Mouse (Mus musculus) gastrocnemius, adult 2 months (tissue): ENCODE results near the gene Zbtb8a. TPM values are rescaled to one million over a fixed set of nuclear protein-coding genes. Genes with fewer than 3 reads are reported as not detected.

Experiments used
- DNase-seq: peaks from one replicate; pipeline ENCODE4 v3.0.0; 2022
- H3K27ac ChIP-seq: fragments of 200-600 bp; 2 replicates; pipeline ENCODE4 v1.8.1; 2022; ENCODE audit warnings: mild to moderate bottlenecking
- H3K4me3 ChIP-seq: fragments of 200-600 bp; 2 replicates; pipeline ENCODE4 v1.8.1; 2022; ENCODE audit warnings: mild to moderate bottlenecking, moderate library complexity
- CTCF ChIP-seq: fragments of 200-600 bp; IDR thresholded peaks from 2 replicates; pipeline ENCODE4 v1.8.1; 2022; ENCODE audit warnings: antibody characterized with exemption, mild to moderate bottlenecking, moderate library complexity
- intact Hi-C: fragments of 180-260 bp; cut with DNase I; formaldehyde crosslinking; loops from one replicate; pipeline ENCODE4 v1.15.1; 2025
- total RNA-seq, 2 experiments: library from RNA; stranded (reverse); gene quantifications; 2 replicates each; pipeline ENCODE4 v1.2.3; 2021

Zbtb8a gene
- total RNA-seq, 2 experiments from 2014 or later = 0.61 to 1.3 TPM

- TF ChIP-seq CTCF = no peak
- intact Hi-C loops = no loop called here
- Histone ChIP-seq H3K27ac (no peak overlapping the region), H3K4me3 (no peak overlapping the region)
- no peak for DNase-seq
Measured at GRCm38 (mm10) chr4:129388404-129388803, 10.5 kb upstream of the Zbtb8a start.

GRCm38 (mm10) chr4:129386989-129387388 is 9.1 kb upstream of the Zbtb8a start:
- intact Hi-C loops = no loop called here
- H3K4me3 ChIP-seq = no peak overlapping the region
- H3K27ac ChIP-seq = no peak overlapping the region
- DNase-seq = no peak
- no peak for TF ChIP-seq CTCF

DNA sequence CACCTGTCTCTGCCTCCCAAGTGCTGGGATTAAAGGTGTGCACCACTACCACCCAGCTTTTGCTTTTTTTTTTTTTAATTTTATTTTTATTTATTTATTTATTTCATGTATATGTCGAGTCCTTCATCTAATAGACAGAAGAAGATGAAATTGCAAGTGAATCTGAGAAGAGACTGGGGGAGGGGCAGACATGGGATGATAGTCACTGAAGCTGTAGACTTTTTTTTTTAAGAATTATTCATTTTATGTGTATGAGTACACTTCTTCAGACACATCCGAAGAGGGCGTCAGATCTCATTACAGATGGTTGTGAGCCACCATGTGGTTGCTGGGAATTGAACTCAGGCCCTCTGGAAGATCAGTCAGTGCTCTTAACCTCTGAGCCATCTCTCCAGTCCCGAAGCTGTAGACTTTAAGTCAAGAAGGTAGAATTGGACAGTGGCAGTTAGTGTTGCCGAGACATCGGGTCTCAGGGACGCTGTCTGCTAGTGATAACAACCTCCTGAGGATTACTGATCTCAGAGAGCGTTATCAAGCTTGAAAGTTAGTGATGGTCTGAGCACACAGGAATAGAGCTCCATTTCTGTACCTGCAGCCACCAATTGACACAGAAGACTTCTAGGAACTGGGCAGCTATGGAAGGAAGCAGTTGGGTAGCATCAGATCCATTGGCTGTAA is 8.5 kb upstream of the Zbtb8a start:
- intact Hi-C loops = no loop called here
- H3K4me3 ChIP-seq = no peak overlapping the region
- DNase-seq = no peak
- TF ChIP-seq CTCF = no peak
- H3K27ac ChIP-seq = no peak overlapping the region

GRCm38 (mm10) chr4:129385685-129386084 is 7.8 kb upstream of the Zbtb8a start:
- no peak for DNase-seq
- Histone ChIP-seq H3K27ac (no peak overlapping the region), H3K4me3 (no peak overlapping the region)
- no peak for TF ChIP-seq CTCF
- intact Hi-C loops = no loop called here

DNA sequence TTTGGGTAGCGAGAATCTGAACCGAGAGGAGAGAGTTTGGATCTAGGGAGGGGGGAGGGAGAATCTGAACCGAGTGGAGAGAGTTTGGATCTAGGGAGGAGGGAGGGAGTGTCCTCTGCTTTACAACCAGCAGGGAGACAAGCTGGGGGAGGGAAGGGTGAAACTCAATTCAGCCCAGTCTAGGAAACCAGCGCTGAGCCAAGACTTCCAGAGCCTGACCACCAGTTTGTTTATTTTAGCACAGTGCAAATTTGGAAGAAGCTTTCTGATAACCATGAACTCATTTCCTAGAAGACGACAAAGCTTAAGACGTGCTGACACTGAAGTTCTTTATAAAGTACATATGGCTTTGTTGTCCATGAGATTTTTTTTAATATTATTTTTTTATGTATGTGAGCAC is 6.5 kb upstream of the Zbtb8a start:
- H3K4me3 ChIP-seq = peak overlapping the region; percentile 11; the same call in 1 of the 2 replicates
- intact Hi-C loops = no loop called here
- H3K27ac ChIP-seq = no peak overlapping the region
- DNase-seq = peak; percentile 46
- TF ChIP-seq CTCF = no peak

DNA sequence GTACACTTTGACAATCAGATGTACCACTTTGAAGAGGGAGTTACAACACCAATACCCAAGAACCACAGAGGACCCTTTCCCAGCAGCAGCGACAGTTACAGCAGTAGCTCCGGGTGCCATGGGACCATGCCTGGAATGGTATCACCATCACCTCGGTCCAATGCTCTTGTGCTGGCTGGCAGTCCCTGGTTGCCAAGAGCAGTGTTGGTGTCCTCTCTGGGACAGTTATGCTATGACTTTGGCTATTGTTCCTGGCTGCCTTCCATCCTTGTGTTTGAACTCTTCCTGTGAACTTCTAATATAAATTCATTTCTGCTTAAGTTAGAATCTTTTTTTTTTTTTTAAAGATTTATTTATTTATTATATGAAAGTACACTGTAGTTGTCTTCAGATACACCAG is 5.7 kb upstream of the Zbtb8a start:
- H3K4me3 ChIP-seq = peak overlapping the region; percentile 55
- TF ChIP-seq CTCF = no peak
- 0 out of 2 replicates have a peak overlapping the region, but pooled peaks have one; percentile 12 for H3K27ac ChIP-seq
- intact Hi-C loops = no loop called here
- no peak for DNase-seq

DNA sequence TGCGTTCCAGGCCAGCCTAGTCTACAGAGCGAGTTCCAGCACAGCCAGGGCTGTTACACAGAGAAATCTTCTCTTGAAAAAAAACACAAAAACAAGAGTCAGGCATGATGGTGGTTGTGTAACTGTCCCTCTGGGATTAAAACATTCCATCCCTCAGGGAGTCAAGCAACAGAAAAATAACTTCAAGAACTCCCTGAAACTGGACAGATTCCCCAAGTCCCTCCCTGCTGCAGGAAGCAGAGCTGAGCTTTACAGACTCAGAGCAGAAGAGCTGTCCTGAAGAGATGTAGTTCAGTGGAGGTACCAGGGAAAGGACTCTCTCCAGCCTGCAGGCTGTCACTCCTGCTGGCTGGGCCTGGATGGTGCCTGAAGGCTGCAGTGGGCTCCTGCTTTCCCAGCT is 4.6 kb upstream of the Zbtb8a start:
- peak; percentile 20 for DNase-seq
- Histone ChIP-seq H3K4me3 (peak overlapping the region; percentile 55), H3K27ac (peak overlapping the region; percentile 43)
- TF ChIP-seq CTCF = no peak
- intact Hi-C loops = no loop called here

DNA sequence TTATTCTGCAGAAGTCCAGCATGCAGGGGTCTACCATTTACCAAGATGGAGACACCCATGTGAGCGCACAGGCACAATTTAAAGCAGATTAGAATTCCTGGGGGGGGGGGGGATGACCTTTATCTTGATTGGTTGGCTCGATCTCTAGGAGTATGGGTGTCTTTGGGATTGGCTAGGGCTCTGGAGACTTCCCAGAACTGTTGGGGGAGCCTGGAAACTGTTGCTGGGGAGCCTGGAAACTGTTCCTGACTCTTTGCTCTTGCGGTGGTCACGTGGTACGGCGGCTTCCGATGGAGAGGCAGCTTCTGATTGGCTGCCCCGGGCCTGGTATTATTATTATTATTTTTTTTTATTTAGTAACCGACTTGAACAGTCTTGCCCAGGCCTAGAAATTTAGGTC is 4.1 kb upstream of the Zbtb8a start:
- intact Hi-C loops = no loop called here
- no peak overlapping the region for H3K4me3 ChIP-seq
- TF ChIP-seq CTCF = no peak
- H3K27ac ChIP-seq = peak overlapping the region; percentile 43; the same call in 1 of the 2 replicates
- DNase-seq = no peak

GRCm38 (mm10) chr4:129381148-129381547 is 3.2 kb upstream of the Zbtb8a start:
- TF ChIP-seq CTCF = no peak
- intact Hi-C loops = no loop called here
- no peak for DNase-seq
- Histone ChIP-seq H3K27ac (no peak overlapping the region), H3K4me3 (no peak overlapping the region)

- Histone ChIP-seq H3K4me3 (no peak overlapping the region), H3K27ac (no peak overlapping the region)
- intact Hi-C loops = no loop called here
- DNase-seq = no peak
- no peak for TF ChIP-seq CTCF
Measured at GRCm38 (mm10) chr4:129379805-129380204, 1.9 kb upstream of the Zbtb8a start.

DNA sequence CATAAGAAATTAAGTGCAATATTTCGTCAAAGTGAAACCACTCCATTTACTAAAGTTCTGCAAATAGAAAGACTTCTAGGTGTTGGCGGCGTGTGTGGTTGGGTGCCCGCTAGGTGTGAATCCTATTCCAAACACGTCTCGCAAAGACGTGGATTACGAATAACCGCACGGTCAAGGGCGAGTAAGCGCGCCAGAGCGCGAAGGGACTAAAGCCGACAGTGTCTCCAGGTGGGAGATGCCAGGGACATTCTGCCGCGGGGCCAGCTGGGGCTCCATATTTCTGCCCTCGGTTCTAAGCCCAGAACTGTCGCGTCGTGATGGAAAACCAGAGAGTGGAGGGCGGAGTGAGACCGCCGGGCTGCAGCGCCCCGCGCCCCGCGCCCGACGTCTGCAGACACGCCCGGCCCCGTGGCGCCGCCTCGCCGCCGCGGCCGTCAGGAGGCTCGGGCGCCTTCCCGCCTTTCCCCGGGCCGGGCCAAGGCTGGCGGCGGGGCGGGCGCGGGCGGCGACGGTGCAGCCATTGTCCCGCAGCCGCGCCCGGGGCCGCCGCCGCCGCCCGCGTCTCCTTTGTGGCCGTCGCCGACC is 863 bp downstream of the Zbtb8a start:
- Histone ChIP-seq H3K27ac (peak overlapping the region; percentile 83), H3K4me3 (peak overlapping the region; percentile 90)
- no peak for TF ChIP-seq CTCF
- intact Hi-C loops = no loop called here
- peak; percentile 73 for DNase-seq

DNA sequence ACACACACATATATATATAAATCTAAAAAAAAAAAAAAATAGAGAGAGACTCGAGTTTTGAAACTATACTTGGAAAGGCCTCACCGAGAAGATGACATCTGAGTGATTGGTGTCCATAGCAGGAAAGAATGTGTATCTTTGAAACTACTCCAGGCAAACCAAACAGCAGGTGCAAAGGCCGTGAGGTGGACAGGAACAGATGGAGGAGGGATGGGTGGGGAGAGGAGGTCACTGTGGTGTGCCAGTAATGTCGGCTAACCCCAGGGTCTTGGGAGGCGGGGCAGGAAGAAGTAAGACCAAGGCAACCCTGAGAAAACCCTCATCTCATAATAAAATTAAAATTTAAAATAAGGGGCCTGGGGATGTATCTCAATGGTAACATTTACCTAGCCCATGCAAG is 2.1 kb downstream of the Zbtb8a start:
- H3K4me3 ChIP-seq = no peak overlapping the region
- no peak for DNase-seq
- intact Hi-C loops = no loop called here
- H3K27ac ChIP-seq = no peak overlapping the region
- TF ChIP-seq CTCF = no peak

DNA sequence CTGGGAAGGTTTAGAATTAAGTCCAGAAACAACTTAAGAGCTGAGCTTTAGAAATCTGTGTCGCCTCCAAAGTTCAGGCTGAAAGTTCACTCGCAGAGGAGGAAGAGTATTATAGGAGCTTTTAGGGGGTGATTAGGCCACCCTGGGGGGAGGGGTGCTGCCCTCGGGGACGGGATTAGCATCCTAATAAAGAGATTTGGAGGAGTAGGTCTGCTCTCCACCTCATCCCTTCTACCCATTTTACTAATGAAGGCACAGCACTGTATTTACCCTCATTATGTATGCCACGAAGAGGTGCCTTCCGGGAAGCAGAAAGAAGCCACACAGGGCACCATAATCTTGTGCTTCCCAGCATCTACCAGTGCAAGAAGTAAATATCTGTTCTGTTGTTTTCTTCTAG is 2.9 kb downstream of the Zbtb8a start:
- TF ChIP-seq CTCF = no peak
- H3K4me3 ChIP-seq = no peak overlapping the region
- intact Hi-C loops = no loop called here
- no peak for DNase-seq
- no peak overlapping the region for H3K27ac ChIP-seq

DNA sequence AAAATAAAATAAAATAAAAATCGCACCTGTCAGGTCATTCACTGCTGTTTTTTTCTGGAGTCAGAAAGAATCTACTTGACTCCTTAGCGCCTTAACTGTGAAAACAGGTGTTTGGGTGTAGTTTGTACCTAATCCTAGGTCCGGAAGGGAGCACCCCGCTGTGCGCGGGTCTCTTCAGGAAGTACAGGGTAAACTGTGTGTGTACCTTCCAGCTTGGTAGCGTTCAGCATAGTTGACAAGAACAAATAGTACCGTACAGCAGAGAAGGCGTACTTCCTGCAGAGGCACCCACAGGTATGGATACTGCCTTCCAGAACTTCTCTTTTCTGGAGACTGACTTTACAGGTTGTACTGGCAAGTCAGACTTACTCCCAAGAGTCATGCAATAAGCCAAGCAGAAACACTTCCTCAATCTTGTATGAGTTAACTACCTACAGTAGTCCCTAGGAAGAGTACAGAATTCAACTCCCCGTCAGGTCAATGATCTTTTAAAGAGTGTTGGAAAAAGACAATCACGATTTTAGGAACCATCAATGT is 3.6 kb downstream of the Zbtb8a start:
- no peak overlapping the region for H3K27ac ChIP-seq
- DNase-seq = no peak
- TF ChIP-seq CTCF = no peak
- no peak overlapping the region for H3K4me3 ChIP-seq
- intact Hi-C loops = no loop called here
